Mouse (Mus musculus): ENCODE measurements around the gene Prkch. TPM values are rescaled to one million over a fixed set of nuclear protein-coding genes. Genes with fewer than 3 reads are reported as not detected.

Prkch gene
- total RNA-seq, 2 experiments from 2014 or later, result 21.7 to 25.6 TPM

DNA sequence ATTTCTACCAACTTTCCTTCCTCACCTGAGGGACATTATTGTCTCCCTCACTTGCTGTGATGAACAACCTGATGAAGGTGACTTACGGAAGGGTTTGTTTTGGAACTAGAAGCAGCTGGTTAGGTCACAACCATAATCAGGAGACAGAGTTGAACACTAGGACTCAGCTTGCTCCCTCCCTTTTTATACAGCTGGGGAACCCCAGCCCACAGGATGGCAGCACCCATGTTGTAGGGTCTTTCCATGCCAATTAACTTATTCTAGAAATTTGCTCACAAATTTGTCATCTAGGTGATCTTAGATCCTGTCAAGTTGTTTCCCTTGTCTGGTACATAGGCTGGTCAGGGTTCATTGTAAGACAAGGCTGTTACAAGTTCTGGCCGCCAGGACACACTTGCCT lies 130.7 kb downstream of the Prkch start:
- DNase-seq, result no peak

DNA sequence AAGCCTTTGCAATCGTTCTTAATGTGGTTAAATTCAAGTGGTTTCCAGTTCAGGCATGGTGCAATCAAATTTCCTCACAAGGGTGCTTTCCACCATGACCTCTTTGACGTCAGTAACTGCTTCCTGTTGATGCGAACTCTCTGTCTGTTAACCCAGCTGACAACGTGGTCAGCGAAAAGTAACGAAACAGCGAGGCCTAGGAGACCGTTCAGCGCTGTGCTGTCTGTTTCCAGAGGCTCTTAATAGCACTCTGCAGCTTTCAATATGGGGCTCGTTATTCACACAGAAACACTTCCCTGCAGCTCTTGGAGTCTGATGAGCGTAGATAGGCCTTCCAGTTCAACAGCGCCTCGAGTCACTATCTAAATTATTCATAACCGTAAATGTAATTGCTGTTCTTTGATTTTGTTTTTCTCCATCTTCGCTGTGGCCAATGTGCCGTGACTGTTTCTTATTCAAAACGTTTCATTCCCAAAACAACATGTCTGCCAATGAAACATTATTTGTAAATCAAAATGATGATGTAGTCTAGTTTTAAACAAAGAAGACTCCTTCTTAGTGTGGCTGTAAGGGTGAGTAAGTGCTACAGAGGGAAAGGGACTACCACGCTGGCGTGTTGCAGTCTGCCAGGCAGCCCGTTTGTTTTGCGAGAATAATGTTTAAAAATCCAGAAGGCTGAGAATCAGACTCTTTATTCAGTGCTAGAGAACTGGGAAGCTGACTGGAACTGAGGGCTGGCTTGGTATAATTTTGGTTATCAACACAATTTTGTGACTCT lies 131.5 kb downstream of the Prkch start:
- DNase-seq, result no peak

DNA sequence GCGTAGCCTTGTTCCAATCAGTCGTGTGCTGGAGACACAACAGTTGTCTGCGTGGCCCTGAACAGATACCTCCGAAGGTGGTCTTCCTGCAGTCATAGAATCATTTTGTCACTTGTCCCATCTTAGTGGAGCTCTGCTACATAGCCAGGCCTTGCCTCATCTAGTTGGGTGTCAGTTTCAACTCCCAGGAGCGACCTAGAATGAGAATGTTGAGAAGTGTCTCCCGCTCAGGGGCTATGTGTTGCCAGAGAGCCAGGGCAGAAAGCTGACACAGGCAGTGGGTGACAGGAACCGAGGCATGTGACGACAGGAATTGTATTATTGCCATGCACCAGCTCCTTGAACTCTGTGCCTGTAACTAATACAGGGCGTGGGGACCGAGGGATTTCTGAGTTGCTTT lies 133.4 kb downstream of the Prkch start:
- DNase-seq, result no peak

DNA sequence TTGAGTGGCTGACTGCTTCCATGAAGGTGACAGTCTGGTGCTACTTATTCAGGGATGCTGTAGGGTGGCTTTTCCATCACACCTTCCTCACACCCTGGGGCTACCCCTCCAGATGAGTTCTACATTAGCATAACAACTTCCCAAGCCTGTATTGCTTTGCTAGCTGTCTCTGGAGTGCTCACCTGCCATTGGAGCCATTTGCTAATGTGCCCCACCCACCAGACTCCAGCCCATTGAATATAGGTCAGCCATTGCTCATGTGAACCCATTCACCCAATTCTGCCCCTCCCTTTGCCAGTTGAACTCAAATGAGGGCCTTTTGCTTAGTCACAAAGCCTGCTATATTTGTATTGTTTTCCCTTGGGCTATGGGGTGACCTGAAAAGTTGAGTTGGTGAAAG lies 135.2 kb downstream of the Prkch start:
- no peak for DNase-seq

DNA sequence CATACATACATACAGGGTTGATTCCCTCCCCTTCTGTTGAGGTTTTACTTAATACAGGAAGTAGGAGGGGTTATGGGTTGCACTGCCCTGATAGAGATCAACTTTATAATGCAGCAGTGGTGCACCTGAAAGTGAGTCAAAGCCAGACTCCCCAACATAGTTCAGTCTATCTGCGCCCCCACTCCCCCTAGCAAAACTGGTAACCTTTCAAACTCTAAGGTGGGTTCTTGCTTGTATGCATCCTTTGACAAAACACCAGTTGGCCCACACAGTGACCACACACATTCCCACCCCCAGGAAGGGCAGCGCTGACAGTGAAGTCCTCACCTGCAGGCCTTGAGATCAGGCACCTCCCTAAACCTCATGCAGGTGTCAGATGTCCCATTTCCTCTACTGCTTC lies 135.9 kb downstream of the Prkch start:
- DNase-seq, result no peak

DNA sequence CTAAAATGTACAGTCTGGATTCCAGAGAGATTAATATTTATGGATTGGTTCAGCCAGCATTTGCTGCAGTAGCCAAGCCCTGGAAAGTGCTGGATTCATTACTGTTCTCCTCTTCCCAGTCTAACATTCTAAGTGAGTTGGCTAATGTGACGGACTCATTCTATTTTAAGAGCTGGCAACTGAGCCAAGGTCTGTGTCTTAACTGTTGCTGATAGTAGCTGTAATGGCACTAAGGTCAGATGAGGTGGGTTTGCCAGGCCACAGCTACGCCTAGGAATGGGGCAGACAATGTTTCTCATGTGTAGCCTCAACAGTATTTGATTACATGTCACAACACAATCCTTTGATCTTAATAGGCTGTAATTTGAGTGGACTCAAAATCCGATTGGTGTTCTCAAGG lies 137.5 kb downstream of the Prkch start:
- peak; percentile 48 for DNase-seq

DNA sequence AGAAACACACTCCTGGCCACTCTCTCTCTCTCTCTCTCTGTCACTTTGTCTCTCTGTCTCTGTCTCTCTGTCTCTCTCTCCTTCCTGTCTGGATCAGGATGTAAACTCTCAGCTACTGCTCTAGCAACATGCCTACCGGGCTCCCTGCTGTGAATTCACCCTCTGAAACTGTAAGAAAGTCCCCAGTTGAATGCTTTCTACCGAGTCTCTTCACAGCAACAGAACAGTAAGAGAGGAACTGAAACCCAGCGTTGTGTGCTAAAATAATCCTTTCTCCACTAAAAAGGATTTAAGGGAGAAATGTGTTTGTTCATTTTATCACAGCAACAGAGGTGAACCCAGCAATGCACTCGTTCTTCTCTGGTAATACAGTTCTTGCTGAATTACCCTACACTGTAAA lies 138.5 kb downstream of the Prkch start:
- DNase-seq, result no peak

DNA sequence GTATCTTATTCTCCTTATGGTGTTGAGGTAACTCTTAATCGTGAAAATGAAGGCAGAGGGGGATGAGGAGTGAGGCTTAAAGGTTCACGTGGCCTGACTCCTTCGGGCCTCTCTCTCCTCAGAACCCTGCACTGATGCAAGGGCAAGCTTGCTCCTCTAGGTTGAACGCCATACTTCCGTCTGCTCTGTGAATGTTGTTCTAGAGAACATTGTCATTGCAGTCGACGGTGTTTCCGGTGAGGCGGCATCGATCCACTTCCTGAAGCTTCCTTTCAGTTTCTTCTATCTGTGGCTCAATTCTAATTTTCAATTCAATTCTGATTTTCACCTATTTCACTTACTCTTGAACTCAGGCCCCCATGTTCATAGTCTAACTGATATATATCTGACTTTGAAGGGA lies 139.3 kb downstream of the Prkch start:
- no peak for DNase-seq

DNA sequence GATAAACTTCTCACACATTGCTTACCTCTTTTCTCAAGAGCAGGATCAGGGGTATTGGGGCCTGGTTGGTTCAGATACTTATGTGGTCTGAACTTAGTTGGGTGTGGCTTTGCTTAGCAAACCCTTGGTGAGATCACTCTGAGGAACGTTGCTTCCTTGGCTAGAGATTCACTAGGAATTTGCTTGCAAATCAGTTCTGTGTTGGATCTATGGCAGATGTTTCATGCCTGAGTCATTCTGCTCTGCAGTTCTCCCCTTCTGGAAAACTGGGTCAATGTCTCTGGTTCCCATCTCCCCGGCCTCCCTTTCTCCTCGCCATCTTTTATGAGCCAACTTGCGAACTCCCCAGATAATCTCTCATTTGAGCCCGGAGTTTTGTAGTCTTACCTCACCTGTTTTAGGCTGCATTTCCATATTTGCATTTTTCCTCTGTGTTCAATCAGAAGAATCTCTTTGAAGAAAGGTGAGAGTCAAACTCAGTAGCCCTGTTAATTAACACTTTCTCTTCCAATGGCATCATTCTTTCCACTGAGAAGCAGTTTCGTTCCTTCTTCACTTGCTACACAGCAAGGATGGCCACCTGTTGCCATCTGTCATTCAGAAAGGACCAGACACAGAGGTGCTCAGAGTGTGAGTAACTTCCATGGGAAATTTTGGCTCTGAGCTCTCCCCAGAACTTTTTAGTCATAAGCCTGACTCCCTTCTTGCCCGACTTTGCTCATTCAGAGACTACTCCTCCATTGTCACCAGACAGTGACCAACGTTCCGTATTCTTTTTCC lies 141.4 kb downstream of the Prkch start:
- DNase-seq, result peak; percentile 10

DNA sequence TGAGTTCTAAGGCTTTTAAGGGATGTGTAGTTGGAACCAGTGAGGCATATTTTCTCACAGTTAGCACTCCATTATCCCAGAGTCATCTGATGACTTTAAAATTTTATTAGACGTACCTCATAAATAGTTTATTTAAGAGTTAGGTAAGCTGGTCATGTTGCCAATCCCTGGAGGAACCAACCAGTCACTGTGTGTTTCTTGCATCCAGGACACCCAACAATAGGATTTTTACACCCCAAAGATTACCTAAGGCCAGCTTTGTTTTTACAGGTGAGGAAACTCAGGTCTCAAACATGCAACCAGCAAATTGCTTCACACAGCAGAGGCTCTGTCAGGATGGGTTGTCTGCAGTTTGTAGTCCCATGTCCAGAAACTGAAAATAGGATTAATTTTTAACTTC lies 142.4 kb downstream of the Prkch start:
- no peak for DNase-seq

DNA sequence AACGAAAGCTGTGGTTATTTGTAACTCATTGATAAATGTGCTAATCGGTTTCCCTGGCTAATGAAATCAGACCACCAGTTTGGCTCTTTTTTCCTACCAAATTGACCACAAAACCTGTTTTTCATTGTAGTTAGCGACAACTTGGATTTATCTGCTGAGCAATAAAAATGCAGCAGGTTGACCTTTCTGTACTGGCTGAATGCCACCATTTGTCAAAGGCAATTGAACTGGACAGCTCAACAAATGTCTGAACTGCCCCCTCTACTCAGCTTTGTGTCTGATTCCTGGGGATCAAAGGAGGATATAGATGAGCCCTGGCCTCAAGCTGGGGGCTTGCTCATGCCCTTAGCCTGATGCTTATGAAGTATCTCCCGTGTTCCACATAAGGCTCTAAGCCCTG lies 146.0 kb downstream of the Prkch start:
- peak; percentile 50 for DNase-seq

DNA sequence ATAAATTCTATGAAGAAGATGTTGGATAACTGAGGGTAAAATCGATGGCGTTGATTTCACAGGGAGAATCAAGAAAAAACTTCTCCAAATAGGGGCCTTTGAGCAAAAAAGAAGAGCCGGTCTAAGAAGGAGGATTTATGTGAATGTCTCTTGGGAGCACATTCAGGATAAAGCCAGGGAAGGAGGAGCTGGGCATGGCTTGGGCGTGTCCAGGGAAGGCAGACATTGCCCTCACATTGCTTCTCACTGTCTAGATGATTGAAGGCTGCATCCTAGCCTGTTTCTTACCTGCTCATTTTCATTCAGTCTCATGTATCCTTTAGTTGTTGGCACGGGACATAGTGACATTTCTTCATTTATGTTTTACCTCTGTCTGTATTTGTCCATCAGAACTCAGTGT lies 146.5 kb downstream of the Prkch start:
- DNase-seq, result no peak

DNA sequence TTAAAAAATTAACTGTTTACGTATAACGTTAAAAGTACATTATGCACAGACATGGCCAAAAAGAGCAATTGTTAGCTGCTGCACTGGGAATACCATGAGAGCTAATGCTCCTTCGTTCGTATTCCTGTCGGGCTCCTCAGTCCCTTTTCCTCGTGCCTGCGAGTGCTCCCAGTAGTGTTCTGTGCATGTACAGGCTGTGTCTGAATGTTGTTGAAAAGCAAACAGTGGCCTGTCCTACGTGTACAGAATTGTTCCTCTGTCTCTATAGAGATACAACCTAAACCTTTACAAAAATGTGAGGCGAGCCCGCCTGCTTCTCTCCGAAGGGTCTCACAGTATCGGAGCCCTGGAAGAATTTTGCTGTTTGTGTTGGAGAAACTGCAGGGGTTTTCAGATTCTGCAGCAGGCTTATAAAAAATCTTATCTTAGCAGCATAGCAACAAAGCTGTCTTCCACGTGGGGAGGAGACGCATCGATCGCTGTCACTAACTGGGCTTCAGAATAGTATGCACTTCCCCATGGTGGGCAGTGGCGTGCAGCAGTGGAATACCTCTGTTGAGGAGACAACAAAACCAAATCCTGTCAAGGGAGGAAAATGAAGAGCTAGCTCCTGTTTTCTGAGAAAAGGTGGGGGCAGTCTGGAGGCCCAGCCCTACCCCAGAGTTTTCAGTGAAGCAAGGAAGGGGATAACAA lies 147.4 kb downstream of the Prkch start:
- DNase-seq, result no peak

DNA sequence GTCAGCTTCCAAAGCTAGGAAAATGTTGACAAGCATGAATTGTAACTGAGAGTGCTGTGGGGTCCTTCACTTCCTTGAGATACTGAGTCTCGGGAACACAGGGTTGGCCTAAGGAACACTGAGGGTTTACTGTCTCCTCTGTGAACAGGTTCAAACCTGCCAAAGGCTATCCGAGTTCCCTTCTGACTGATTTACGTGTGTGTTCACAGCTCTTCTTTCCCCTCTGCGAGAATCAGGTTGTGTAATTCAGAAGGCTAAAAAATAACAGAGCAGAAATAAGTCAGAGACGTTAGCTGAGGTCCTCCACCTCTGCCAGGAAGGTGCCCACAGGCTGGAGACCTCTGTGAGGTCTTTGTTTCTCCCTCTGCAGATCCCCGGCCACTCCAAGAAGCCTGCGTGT lies 148.3 kb downstream of the Prkch start:
- no peak for DNase-seq

DNA sequence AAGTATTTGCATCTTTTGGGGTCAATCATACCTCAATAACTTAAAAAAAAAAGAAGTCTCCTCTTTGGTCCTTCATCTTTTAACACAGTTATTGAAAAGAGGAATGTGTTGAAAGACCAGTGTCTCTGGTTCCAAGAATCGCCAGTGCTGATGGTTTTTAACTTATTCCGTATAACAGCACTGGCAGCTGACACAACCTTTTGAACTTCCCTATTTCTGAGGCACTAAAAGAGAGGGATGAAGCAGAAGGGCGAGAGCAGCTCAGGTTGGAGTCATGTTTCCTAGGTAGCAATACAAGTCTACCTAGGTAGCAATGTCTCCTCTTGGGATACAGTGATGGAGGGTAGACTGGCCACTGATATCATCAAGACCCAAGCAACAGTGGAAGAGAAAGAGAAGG lies 152.3 kb downstream of the Prkch start:
- no peak for DNase-seq

DNA sequence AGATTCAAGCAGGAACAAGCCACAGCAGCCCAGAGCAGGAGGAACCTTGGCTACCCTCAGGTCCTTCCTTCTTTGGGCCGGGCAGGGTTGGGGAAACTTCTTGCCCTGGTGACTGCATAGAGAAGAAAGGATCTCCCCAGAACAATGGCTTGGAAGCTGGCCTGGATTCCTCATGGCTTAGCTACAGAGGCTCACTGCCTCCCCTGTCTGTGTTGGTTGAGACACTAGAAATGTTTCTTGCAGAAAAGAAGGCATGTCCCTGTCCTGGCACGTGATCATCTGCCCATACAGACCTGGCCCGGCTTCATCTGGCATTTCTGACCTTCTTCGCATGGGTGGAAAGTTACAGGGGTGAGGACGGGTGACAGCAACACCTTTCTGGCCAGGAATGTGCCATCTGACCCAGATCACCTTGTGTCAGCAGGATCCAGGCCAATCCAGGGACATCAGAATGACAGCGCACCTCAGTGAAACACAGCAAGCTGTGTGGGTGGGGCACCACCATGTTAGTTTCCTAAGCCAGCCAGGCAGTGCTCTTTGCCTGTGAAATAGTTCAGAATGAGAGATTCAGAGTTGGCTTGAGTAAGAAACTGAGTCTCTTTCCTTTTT lies 155.1 kb downstream of the Prkch start:
- DNase-seq, result no peak

DNA sequence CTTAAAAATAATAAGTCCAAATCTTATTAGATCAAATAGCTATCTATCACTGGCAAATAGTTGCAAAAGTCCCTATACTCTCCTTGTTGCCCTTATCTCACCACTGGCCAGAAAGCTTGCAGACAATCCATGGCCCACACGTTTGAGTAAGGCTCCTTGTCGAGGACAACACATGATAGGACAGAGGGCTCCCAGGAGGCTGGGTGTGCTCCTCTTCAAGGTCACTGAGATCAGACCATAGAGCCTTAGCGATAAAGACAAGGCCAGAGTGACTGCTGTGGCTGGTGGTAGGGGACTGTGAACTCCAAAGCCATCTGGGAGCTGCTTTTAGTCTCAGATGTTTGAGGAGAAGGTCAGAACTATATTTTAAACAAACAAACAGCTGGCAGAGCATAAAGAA lies 158.0 kb downstream of the Prkch start:
- peak; percentile 28 for DNase-seq

DNA sequence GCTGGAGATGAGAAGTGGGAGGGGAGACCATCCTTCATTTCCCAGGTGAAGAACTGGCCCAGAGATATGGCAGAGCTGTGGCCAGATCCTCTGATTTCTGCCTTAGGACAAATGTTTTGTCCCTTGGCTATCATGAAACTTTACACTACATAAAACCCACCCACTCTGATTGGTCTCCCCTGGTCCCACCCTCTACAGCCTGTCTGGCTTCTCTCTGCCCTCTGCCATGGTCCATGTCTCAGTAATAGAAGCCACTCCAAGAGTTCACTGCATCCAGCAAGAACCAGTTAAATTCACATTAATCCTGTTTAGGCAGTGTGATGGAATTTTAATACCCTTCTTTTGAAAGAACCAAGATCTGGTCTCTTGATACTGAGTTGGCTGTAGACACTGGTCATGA lies 158.5 kb downstream of the Prkch start:
- DNase-seq, result no peak

DNA sequence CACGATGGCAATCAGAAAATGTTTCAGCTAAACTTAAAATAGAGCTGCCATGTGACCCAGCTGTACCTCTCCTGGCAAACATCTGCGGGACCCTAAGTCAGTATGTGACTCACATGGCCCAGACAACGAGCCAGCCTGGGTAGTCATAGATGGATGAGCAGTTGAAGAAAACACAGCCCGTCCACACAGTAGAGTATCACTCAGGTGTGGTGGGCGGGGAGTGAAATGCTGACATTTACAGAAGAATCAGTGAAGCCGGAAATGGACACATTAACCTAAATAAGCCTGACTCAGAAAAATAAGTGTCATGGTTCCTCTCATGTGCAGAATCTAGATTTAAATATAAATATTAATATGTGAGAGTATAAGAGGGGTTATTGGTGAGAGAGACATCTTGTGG lies 161.5 kb downstream of the Prkch start:
- no peak for DNase-seq

DNA sequence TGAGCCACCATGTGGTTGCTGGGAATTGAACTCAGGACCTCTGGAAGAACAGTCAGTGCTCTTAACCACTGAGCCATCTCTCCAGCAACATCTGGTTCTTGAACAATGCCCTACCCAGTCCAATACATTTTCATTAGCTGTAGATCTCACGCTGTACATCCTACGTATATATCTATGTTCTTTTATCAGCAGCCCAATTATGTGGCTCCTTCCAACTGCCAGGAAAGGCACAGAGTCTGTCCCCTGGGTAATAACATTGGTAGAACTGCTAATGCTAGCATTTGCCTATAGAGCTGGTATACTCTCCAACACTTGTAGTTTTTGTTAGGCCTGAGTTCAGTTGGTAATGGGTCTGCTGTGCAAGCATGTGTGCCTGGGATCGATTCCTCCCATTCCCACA lies 163.8 kb downstream of the Prkch start:
- DNase-seq, result no peak

DNA sequence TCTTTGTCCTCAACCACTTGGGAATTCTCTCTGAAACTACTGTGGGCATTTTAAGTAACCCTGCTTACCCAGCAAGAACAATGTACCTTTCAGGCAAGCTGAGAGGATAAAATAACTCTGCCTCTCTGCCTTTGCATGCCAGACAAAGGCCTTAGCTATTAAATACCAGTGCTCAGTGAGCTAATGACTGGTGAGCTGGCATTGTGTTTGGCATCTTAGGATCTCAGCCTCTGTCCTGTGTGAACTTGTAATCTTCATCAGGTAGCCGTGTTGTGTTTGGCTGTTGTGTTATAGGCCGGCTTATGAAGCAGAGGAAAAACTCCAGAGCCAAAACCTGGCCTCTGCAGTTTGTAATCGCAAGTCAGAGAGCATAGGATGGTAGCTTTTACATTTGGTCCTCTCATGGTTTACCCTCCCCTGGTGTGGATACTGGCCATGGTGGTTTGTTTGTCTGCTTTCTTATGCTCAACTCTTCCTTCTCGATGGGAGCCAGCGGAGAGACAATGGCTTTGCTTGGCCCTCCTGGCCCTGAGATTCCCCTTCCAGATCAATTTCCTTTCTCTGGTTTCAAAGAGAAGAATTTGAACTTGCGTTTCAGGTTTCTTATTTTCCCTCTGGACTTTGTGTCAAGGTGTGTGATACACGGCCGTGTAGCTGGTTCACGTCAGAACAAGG lies 170.0 kb downstream of the Prkch start:
- DNase-seq, result no peak

DNA sequence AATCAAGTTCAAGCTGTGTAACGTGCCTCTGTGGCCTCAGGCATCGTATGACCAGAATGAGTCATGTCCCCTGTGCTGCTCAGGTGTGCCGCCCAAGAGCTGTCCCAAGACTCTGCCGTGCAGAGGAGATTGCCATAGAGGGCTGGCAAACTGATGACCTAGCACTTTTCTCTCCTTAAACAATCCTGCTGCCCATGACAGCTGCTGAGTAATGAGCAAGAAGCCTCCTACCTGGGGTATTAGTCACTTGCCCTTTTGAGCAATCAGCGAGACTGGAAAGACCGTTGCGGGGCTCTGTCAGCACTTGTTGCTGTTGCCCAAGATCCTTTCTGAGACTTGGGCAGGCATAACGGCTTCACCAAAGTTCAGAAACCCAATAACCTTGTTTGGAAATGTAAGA lies 171.1 kb downstream of the Prkch start:
- DNase-seq, result no peak

Measured in adrenal gland, postnatal 10 days (tissue).